ENCODE assay signal across 13 mouse cellular contexts in genomic region chr7:101362791-101363191, GRCm38 (mm10). TPM values are rescaled to one million over a fixed set of nuclear protein-coding genes. Genes with fewer than 3 reads are reported as not detected.
DNase-seq lines count a peak whose midpoint lies in the region; ATAC-seq lines count a peak whose summit lies in the region.
"Had no signal": no experiment of that assay in that cellular context is flagged by ENCODE, and none has a peak within 500 bp of the region (broad histone marks: within the 10 kb centered on the region; RNA-seq: fewer than 3 reads in every experiment).

No protein-coding gene starts in this region.

- no peaks in the 10 kb centered on the region for H3K27me3 ChIP-seq in megakaryocyte, embryonic 14.5 days (replicated peaks)
- no peaks in the 10 kb centered on the region for H3K27me3 ChIP-seq in midbrain, embryonic 11.5 days (ENCODE audit: control insufficient read depth, insufficient read depth, low read length)

- no peak overlapping the region for H3K9ac ChIP-seq in midbrain, embryonic 11.5 days (ENCODE audit: low read length)
- H3K9ac ChIP-seq: lung, embryonic 14.5 days had no signal

- 81% methylated on average over 5 of the region's 5 CpGs for WGBS in midbrain, embryonic 11.5 days

- peaks cover 88% of the 10 kb centered on the region for H3K36me3 ChIP-seq in megakaryocyte, embryonic 14.5 days (replicated peaks; ENCODE audit: low read length)
- no peaks in the 10 kb centered on the region for H3K36me3 ChIP-seq in midbrain, embryonic 11.5 days (ENCODE audit: control insufficient read depth, insufficient read depth, low read length)

- H3K4me3 ChIP-seq in megakaryocyte, embryonic 14.5 days (replicated peaks): peak overlapping the region; percentile 91
- no peak overlapping the region for H3K4me3 ChIP-seq in midbrain, embryonic 11.5 days (ENCODE audit: low read depth, low read length)

- H3K9me3 ChIP-seq in megakaryocyte, embryonic 14.5 days: no peaks in the 10 kb centered on the region
- H3K9me3 ChIP-seq in midbrain, embryonic 11.5 days (ENCODE audit: control insufficient read depth, low read length): no peaks in the 10 kb centered on the region

- H3K4me2 ChIP-seq in midbrain, embryonic 11.5 days: no peak overlapping the region
- H3K4me2 ChIP-seq: heart, embryonic 11.5 days; lung, embryonic 14.5 days had no signal

- DNase-seq in lung, postnatal 36 days: peak; percentile 57
- DNase-seq in lung, postnatal 14 days: no peak
- peak; percentile 60 for DNase-seq in thymus, postnatal 4 days
- DNase-seq in right cerebral cortex, adult 18-20 months: no peak
- DNase-seq in midbrain, embryonic 11.5 days (ENCODE audit: low spot score, missing footprints): no peak
- DNase-seq: cerebellum, postnatal 36 days; lung, embryonic 14.5 days had no signal

- ATAC-seq in granulocyte monocyte progenitor cell, adult 5-6 weeks (replicated peaks; ENCODE audit: poor library complexity, severe bottlenecking): peak; percentile 76
- ATAC-seq in cerebellum, adult (ENCODE audit: insufficient number of reproducible peaks, low FRiP score, low TSS enrichment): no peak
- ATAC-seq in midbrain, embryonic 11.5 days (ENCODE audit: low FRiP score): no peak

- H3K27ac ChIP-seq in midbrain, embryonic 11.5 days (ENCODE audit: low read depth, low read length): no peak overlapping the region
- H3K27ac ChIP-seq: hindbrain, postnatal 0 days; kidney, postnatal 0 days had no signal

- peaks cover 100% of the 10 kb centered on the region for H3K4me1 ChIP-seq in megakaryocyte, embryonic 14.5 days
- H3K4me1 ChIP-seq in midbrain, embryonic 11.5 days (ENCODE audit: control insufficient read depth, insufficient read depth, low read length): no peaks in the 10 kb centered on the region

RNA-seq across cellular contexts. Expression of gene Arap1, which starts 14.9 kb away (rescaled TPM):
- total RNA-seq in granulocyte monocyte progenitor cell, adult 5-6 weeks (2014; fragmentation: Nextera tagmentation): 59.2 and 81.5 TPM in 2 replicates
- 27.4 and 64.6 TPM in 2 replicates for total RNA-seq in granulocyte monocyte progenitor cell, adult 5-6 weeks (2017)
- polyA plus RNA-seq in megakaryocyte, embryonic 14.5 days (2012; ENCODE audit: insufficient read depth, low replicate concordance): 143 and 148 TPM in 2 replicates
- 10.8 and 11.2 TPM in 2 replicates for polyA plus RNA-seq in midbrain, embryonic 11.5 days (2014; fragmentation: Nextera tagmentation; extraction: Ambion mirVana)

RNA-seq across cellular contexts. Expression of gene Stard10, which starts 45.9 kb away (rescaled TPM):
- total RNA-seq in granulocyte monocyte progenitor cell, adult 5-6 weeks (2014; fragmentation: Nextera tagmentation): 18.5 and 36.0 TPM in 2 replicates
- total RNA-seq in granulocyte monocyte progenitor cell, adult 5-6 weeks (2017): 11.8 and 30.5 TPM in 2 replicates
- polyA plus RNA-seq in megakaryocyte, embryonic 14.5 days (2012; ENCODE audit: insufficient read depth, low replicate concordance): 236 and 315 TPM in 2 replicates
- 5.3 and 5.7 TPM in 2 replicates for polyA plus RNA-seq in midbrain, embryonic 11.5 days (2014; fragmentation: Nextera tagmentation; extraction: Ambion mirVana)

RNA-seq across cellular contexts. Expression of gene Gm45837, which starts 47.9 kb away (rescaled TPM):
- total RNA-seq in granulocyte monocyte progenitor cell, adult 5-6 weeks (2014; fragmentation: Nextera tagmentation): not detected in 2 replicates
- total RNA-seq in granulocyte monocyte progenitor cell, adult 5-6 weeks (2017): 2.6 TPM in 1 of 2 replicates, not detected in the other
- polyA plus RNA-seq in megakaryocyte, embryonic 14.5 days (2012; ENCODE audit: insufficient read depth, low replicate concordance): 1.4 TPM in 1 of 2 replicates, not detected in the other
- polyA plus RNA-seq in midbrain, embryonic 11.5 days (2014; fragmentation: Nextera tagmentation; extraction: Ambion mirVana): not detected in 2 replicates
- total RNA-seq: hindbrain, postnatal 0 days had no signal
- polyA plus RNA-seq: heart, embryonic 11.5 days; hindbrain, postnatal 0 days; lung, embryonic 14.5 days had no signal

RNA-seq across cellular contexts. Expression of gene Pde2a, which starts 58.7 kb away (rescaled TPM):
- total RNA-seq in granulocyte monocyte progenitor cell, adult 5-6 weeks (2014; fragmentation: Nextera tagmentation): 15.8 and 21.1 TPM in 2 replicates
- 23.1 and 28.5 TPM in 2 replicates for total RNA-seq in granulocyte monocyte progenitor cell, adult 5-6 weeks (2017)
- polyA plus RNA-seq in megakaryocyte, embryonic 14.5 days (2012; ENCODE audit: insufficient read depth, low replicate concordance): 0.54 and 0.63 TPM in 2 replicates
- polyA plus RNA-seq in midbrain, embryonic 11.5 days (2014; fragmentation: Nextera tagmentation; extraction: Ambion mirVana): 11.1 and 13.0 TPM in 2 replicates

Comparison
In these comparisons a context has a peak if more than half of its experiments do, and no peak if none do; other contexts are left out.
1. DNase-seq: peak in lung, postnatal 36 days (single experiment) and thymus, postnatal 4 days (single experiment); none in lung, postnatal 14 days (single experiment), right cerebral cortex, adult 18-20 months (single experiment) and midbrain, embryonic 11.5 days (single experiment).
2. RNA of gene Arap1, which starts 14.9 kb away (polyA plus RNA-seq): 143 to 148 TPM in megakaryocyte, embryonic 14.5 days; 10.8 to 11.2 TPM in midbrain, embryonic 11.5 days; every median in the first group is over 10 times any median in the second.
3. RNA of gene Stard10, which starts 45.9 kb away (polyA plus RNA-seq): 236 to 315 TPM in megakaryocyte, embryonic 14.5 days; 5.3 to 5.7 TPM in midbrain, embryonic 11.5 days; every median in the first group is over 10 times any median in the second.